Mouse (Mus musculus) liver, adult 2 months (tissue): ENCODE results near the gene Bend6. TPM values are rescaled to one million over a fixed set of nuclear protein-coding genes. Genes with fewer than 3 reads are reported as not detected.

Experiments
- DNase-seq: peaks from one replicate; pipeline ENCODE4 v3.0.0-alpha.2; 2011; ENCODE audit warnings: low read depth, low spot score; ENCODE audit errors: extremely low read depth
- H3K27ac ChIP-seq: fragments of 200-500 bp; replicated peaks from 2 replicates; pipeline ENCODE4 v1.5.1; 2012; ENCODE audit warnings: low read depth, mild to moderate bottlenecking, control low read depth, inconsistent platforms, low read length; ENCODE audit not compliant: insufficient read depth
- H3K27me3 ChIP-seq: fragments of 200-500 bp; 2 replicates; pipeline ENCODE4 v1.6.1; 2012; ENCODE audit warnings: mild to moderate bottlenecking, moderate library complexity, low read length, inconsistent platforms; ENCODE audit not compliant: control insufficient read depth, insufficient read depth
- H3K36me3 ChIP-seq: fragments of 200-500 bp; 2 replicates; pipeline ENCODE4 v1.6.1; 2012; ENCODE audit warnings: low read length, inconsistent platforms; ENCODE audit not compliant: control insufficient read depth, insufficient read depth
- H3K4me1 ChIP-seq: fragments of 200-500 bp; 2 replicates; pipeline ENCODE4 v1.6.1; 2011; ENCODE audit warnings: low read length; ENCODE audit not compliant: control insufficient read depth, insufficient read depth
- H3K4me3 ChIP-seq: fragments of 200-500 bp; 2 replicates; pipeline ENCODE4 v1.5.1; 2011; ENCODE audit warnings: low read depth, mild to moderate bottlenecking, control low read depth, low read length, moderate library complexity; ENCODE audit not compliant: insufficient read depth
- H3K79me2 ChIP-seq: fragments of 200-500 bp; 2 replicates; pipeline ENCODE4 v1.6.1; 2012; ENCODE audit warnings: inconsistent platforms, mild to moderate bottlenecking, low read length, moderate library complexity; ENCODE audit not compliant: control insufficient read depth, insufficient read depth
- H3K9ac ChIP-seq: fragments of 200-500 bp; 2 replicates; pipeline ENCODE4 v1.6.1; 2012; ENCODE audit warnings: low read depth, mild to moderate bottlenecking, control low read depth, inconsistent platforms, low read length
- CTCF ChIP-seq: fragments of 200-500 bp; IDR thresholded peaks from 2 replicates; pipeline ENCODE4 v1.5.1; 2011; ENCODE audit warnings: low read depth, low read length, control low read depth
- POLR2A ChIP-seq: fragments of 200-500 bp; IDR thresholded peaks from 2 replicates; pipeline ENCODE4 v1.6.1; 2011; ENCODE audit warnings: low read length, control low read depth; ENCODE audit not compliant: insufficient read depth; ENCODE audit errors: extremely low read depth
- WGBS: fragments of 180-500 bp; shearing (Covaris S2); methylation state at CpG from one replicate; pipeline ENCODE4 v1.1.7; 2018; 5-methylcytosine and 5-hydroxymethylcytosine counted together
- polyA plus RNA-seq: library from polyadenylated mRNA; depleted of rRNA; stranded (reverse); fragments of >200 nt; gene quantifications from 2 replicates; pipeline ENCODE4 v1.2.3, GENCODE M21; 2012
- total RNA-seq: library from RNA; depleted of rRNA; stranded (reverse); fragments of >200 nt; gene quantifications from 2 replicates; pipeline ENCODE4 v1.2.3, GENCODE M21; 2014

Bend6 gene
- total and polyA plus RNA-seq, 2 experiments = 0.05 to 0.18 TPM

DNA sequence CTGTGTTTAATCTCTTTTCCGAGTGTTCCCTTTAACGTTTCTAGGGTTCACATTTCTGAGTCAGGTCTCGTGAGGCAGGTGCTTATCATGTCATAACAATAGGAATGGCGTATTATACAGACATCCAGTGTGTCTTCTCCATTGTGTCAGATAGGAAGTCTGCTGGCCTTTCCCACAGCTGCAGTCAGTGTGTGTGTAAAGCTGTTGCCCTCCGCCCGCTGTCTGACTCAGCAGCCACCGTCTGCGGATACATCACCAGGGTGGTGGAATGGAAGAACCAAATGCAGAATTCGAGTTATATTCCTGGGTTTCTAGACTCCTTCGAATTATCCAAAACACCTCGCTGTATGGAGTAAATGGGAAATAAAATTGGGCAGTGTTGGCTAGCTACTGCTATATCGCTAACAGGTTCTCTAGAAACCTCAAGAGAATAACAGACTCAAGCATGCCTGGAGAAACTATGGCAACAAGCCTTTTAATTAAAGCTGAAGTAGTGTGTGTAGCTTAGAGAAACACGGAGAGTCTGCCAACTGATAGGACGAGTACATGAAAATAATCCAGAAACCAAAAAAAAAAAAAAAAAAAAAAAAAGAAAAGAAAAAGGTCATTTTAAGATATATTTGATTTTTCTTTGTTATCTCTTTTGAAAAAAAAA is 25.4 kb upstream of the Bend6 start:
- no peak for DNase-seq
- H3K4me3 ChIP-seq = no peak overlapping the region
- 78% methylated on average over 14 of the region's 14 CpGs for WGBS
- H3K9ac ChIP-seq = no peak overlapping the region
- no peaks in the 10 kb centered on the region for H3K79me2 ChIP-seq
- no peaks in the 10 kb centered on the region for H3K4me1 ChIP-seq
- H3K27ac ChIP-seq = no peak overlapping the region
- no peaks in the 10 kb centered on the region for H3K36me3 ChIP-seq
- no peak for TF ChIP-seq POLR2A
- TF ChIP-seq CTCF = no peak
- no peaks in the 10 kb centered on the region for H3K27me3 ChIP-seq

DNA sequence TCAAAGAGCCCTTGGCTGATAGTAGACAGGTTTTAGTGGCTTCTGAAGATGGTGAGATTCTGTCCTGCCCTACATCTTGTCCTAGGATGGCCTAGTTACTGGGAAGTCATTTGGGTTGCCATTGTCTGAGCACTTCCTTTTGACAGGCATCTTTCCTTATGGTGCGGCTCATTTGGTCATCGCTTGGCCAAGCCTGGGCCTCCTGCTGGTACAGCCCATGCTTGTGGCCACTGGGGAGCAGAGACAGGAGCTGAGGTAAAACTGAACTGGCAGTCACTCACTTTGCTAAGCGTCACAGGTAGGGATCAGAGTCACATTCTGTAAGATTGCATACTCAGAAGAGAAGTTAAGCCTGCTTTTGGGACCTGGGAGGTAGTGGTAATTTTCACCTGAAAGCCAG is 24.6 kb upstream of the Bend6 start:
- no peak for TF ChIP-seq CTCF
- no peak for TF ChIP-seq POLR2A
- WGBS = 97% methylated on average over 3 of the region's 3 CpGs

DNA sequence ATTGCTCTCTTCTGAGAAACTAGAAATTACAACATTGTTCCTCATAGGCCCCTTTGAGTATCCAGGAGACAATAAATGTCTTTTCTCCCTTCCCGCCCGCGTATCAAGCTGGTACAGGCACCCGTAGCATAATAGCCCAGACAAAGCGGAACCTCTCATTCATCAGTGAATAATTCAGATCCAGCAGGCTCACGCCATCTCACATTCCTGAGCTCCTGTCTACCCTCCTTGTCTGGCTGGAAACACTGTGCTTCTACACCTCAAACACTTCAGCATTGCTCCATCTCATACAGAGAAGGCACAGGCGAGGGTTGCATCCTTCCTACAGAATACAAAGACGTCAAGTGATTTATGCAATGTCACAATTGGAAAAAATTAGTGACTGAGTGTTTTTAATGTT is 24.2 kb upstream of the Bend6 start:
- Histone ChIP-seq H3K36me3 (no peaks in the 10 kb centered on the region), H3K9ac (no peak overlapping the region), H3K79me2 (no peaks in the 10 kb centered on the region), H3K27me3 (no peaks in the 10 kb centered on the region), H3K4me1 (no peaks in the 10 kb centered on the region), H3K27ac (no peak overlapping the region), H3K4me3 (no peak overlapping the region)
- 96% methylated on average over 8 of the region's 8 CpGs for WGBS
- DNase-seq = no peak
- TF ChIP-seq POLR2A (no peak), CTCF (no peak)

More for the DNA sequence above, 24.6 kb upstream of the Bend6 start:
- no peak for DNase-seq
- no peaks in the 10 kb centered on the region for H3K79me2 ChIP-seq
- H3K36me3 ChIP-seq = no peaks in the 10 kb centered on the region
- H3K9ac ChIP-seq = no peak overlapping the region
- H3K4me1 ChIP-seq = no peaks in the 10 kb centered on the region
- no peak overlapping the region for H3K4me3 ChIP-seq
- no peak overlapping the region for H3K27ac ChIP-seq
- no peaks in the 10 kb centered on the region for H3K27me3 ChIP-seq

DNA sequence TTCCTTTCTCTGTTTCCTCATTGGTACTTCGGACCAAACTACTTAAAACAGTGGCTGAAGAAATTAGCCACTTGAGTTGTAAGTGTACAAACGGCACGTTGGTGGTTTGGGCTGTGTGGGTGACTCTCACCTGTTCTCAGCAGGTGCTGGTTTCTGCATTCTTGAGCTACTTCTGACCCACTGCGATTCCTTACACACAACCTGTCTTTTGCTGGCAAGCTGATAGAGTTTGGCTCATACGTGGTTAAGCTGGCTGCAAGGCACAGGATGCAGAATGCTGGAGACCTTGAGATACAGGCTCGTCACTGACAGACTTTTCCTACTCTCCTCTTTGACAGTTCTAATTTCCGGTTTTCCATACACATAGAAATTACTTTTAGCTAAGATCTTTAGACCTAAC is 19.9 kb upstream of the Bend6 start:
- Histone ChIP-seq H3K4me3 (no peak overlapping the region), H3K9ac (no peak overlapping the region), H3K4me1 (no peaks in the 10 kb centered on the region), H3K27ac (no peak overlapping the region), H3K36me3 (no peaks in the 10 kb centered on the region), H3K79me2 (no peaks in the 10 kb centered on the region), H3K27me3 (no peaks in the 10 kb centered on the region)
- WGBS = 85% methylated on average over 7 of the region's 7 CpGs
- TF ChIP-seq CTCF (no peak), POLR2A (no peak)
- no peak for DNase-seq

DNA sequence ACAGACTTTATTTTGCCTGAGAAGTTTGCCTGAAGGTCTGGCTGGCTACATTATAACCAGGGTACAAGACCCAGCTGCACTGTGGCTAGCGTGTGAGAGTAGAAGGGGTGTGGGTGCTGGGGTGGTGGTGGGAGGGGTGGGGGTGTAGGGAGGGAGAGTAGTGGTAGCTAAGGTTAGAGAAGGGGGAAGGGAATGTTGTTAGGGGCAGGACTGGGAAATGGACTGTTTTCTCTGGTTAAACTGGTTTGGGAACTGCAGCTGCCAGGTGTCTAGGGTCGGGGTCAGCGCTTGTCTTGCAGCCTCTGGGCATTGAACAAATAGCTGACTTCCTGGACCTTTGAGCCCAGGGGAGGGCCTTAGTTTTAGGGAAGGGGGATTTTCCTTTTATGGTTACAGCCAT is 17.7 kb upstream of the Bend6 start:
- no peak overlapping the region for H3K27ac ChIP-seq
- no peaks in the 10 kb centered on the region for H3K4me1 ChIP-seq
- no peaks in the 10 kb centered on the region for H3K27me3 ChIP-seq
- 50% methylated on average over 3 of the region's 3 CpGs for WGBS
- DNase-seq = no peak
- TF ChIP-seq POLR2A (no peak), CTCF (no peak)
- H3K36me3 ChIP-seq = no peaks in the 10 kb centered on the region
- no peaks in the 10 kb centered on the region for H3K79me2 ChIP-seq
- H3K9ac ChIP-seq = no peak overlapping the region
- no peak overlapping the region for H3K4me3 ChIP-seq

DNA sequence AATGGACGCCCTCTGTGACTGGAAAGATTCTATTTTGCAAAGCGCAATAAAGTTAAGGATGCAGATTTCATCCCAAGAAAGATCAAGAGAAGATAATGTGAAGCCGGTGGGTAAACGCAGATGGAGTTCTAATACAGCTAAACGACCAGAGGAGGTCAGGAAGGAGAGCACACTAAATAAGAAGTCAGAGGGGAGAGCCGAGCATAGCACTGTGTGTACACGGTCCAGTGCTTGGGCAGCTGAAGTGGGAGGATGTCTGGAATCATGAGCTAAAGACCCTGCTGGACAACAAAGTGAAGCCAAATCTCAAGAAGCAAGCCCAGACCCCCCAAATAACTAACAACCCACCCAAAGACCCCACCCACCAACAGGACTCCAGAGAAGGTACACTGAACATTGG is 15.4 kb upstream of the Bend6 start:
- Histone ChIP-seq H3K27me3 (no peaks in the 10 kb centered on the region), H3K4me1 (no peaks in the 10 kb centered on the region), H3K36me3 (no peaks in the 10 kb centered on the region), H3K4me3 (no peak overlapping the region), H3K9ac (no peak overlapping the region), H3K79me2 (no peaks in the 10 kb centered on the region), H3K27ac (no peak overlapping the region)
- TF ChIP-seq POLR2A (no peak), CTCF (no peak)
- DNase-seq = no peak
- WGBS = 75% methylated on average over 7 of the region's 7 CpGs
